Mouse (Mus musculus) MEL (cell line): Measurements from ENCODE around the gene Efna4. TPM values are rescaled to one million over a fixed set of nuclear protein-coding genes. Genes with fewer than 3 reads are reported as not detected.

Source experiments
- DNase-seq: peaks from one replicate; pipeline ENCODE4 v3.0.0; 2011; ENCODE audit warnings: low read depth, low spot score
- H3K27ac ChIP-seq: 2 replicates; pipeline ENCODE4 v1.5.1; 2012; ENCODE audit warnings: low read depth, mild to moderate bottlenecking, control low read depth, low read length, moderate library complexity; ENCODE audit not compliant: control insufficient read depth
- H3K27me3 ChIP-seq, 2 experiments: fragments of 150-350 bp in 1 of 2; sonication (generic) in 1 of 2; 2 replicates each; pipeline ENCODE4 v1.6.1; 2012; ENCODE audit warnings: low read length in 2 of 2, mild to moderate bottlenecking in 2 of 2, improper control_type of control experiment in 1 of 2, moderate library complexity in 1 of 2; ENCODE audit not compliant: insufficient read depth in 2 of 2, control insufficient read depth in 1 of 2
- H3K36me3 ChIP-seq, 2 experiments: 2 replicates each; pipeline ENCODE4 v1.6.1; 2012 to 2014; ENCODE audit warnings: low read length in 2 of 2, improper control_type of control experiment in 1 of 2, inconsistent platforms in 1 of 2, mild to moderate bottlenecking in 1 of 2; ENCODE audit not compliant: insufficient read depth in 2 of 2, control insufficient read depth in 1 of 2
- H3K4me1 ChIP-seq, 2 experiments: fragments of 150-350 bp in 1 of 2; sonication (generic) in 1 of 2; 2 replicates each; pipeline ENCODE4 v1.6.1; 2012; ENCODE audit warnings: low read length in 2 of 2, improper control_type of control experiment in 1 of 2, mild to moderate bottlenecking in 1 of 2; ENCODE audit not compliant: insufficient read depth in 2 of 2, control insufficient read depth in 1 of 2
- H3K4me3 ChIP-seq, 2 experiments: fragments of 150-350 bp in 1 of 2; sonication (generic) in 1 of 2; 2 replicates each; pipeline ENCODE4 v1.5.1; 2012; ENCODE audit warnings: low read depth in 2 of 2, low read length in 2 of 2, mild to moderate bottlenecking in 2 of 2, moderate library complexity in 2 of 2, control low read depth in 1 of 2, improper control_type of control experiment in 1 of 2; ENCODE audit not compliant: control insufficient read depth in 1 of 2, insufficient read depth in 1 of 2
- H3K79me2 ChIP-seq: 2 replicates; pipeline ENCODE4 v1.6.1; 2012; ENCODE audit warnings: mild to moderate bottlenecking, low read length, moderate library complexity; ENCODE audit not compliant: control insufficient read depth, poor library complexity, insufficient read depth
- H3K9ac ChIP-seq: 2 replicates; pipeline ENCODE4 v1.6.1; 2012; ENCODE audit warnings: low read depth, mild to moderate bottlenecking, control low read depth, low read length, moderate library complexity; ENCODE audit not compliant: control insufficient read depth, poor library complexity, severe bottlenecking
- H3K9me3 ChIP-seq: fragments of 150-350 bp; sonication (generic); replicated peaks from 2 replicates; pipeline ENCODE4 v1.6.1; 2012; ENCODE audit warnings: mild to moderate bottlenecking, low read length, improper control_type of control experiment, moderate library complexity; ENCODE audit not compliant: insufficient read depth
- BHLHE40 ChIP-seq: IDR thresholded peaks from 2 replicates; pipeline ENCODE4 v1.6.1; 2012; ENCODE audit warnings: low read depth, mild to moderate bottlenecking, inconsistent platforms, low read length, improper control_type of control experiment, borderline replicate concordance
- CTCF ChIP-seq, 3 experiments: IDR thresholded peaks in 2 of 3; conservative IDR thresholded peaks in 1 of 3; 2 replicates each; pipeline ENCODE4 v1.5.1; 2011 to 2012; ENCODE audit warnings: low read length in 3 of 3, low read depth in 2 of 3, mild to moderate bottlenecking in 2 of 3, improper control_type of control experiment in 1 of 3, inconsistent platforms in 1 of 3, mixed read lengths in 1 of 3, moderate library complexity in 1 of 3; ENCODE audit not compliant: control insufficient read depth in 1 of 3, insufficient read depth in 1 of 3, poor library complexity in 1 of 3, severe bottlenecking in 1 of 3
- E2F4 ChIP-seq: IDR thresholded peaks from 2 replicates; pipeline ENCODE4 v1.6.1; 2011; ENCODE audit warnings: low read depth, low read length, improper control_type of control experiment, borderline replicate concordance
- ELF1 ChIP-seq: IDR thresholded peaks from 2 replicates; pipeline ENCODE4 v1.6.1; 2014; ENCODE audit warnings: low read depth, mild to moderate bottlenecking, inconsistent platforms, low read length, improper control_type of control experiment, moderate library complexity
- ETS1 ChIP-seq: IDR thresholded peaks from 2 replicates; pipeline ENCODE4 v1.6.1; 2012; ENCODE audit warnings: low read depth, mild to moderate bottlenecking, inconsistent platforms, low read length, improper control_type of control experiment, moderate library complexity
- GATA1 ChIP-seq: IDR thresholded peaks from 2 replicates; pipeline ENCODE4 v1.6.1; 2011; ENCODE audit warnings: low read depth, low read length, improper control_type of control experiment
- JUND ChIP-seq: IDR thresholded peaks from 2 replicates; pipeline ENCODE4 v1.6.1; 2011; ENCODE audit warnings: low read depth, mild to moderate bottlenecking, improper control_type of control experiment, low read length
- KAT2A ChIP-seq: conservative IDR thresholded peaks from 2 replicates; pipeline ENCODE4 v1.6.1; 2012; ENCODE audit warnings: low read depth, low read length, improper control_type of control experiment, inconsistent platforms
- MAX ChIP-seq: IDR thresholded peaks from 2 replicates; pipeline ENCODE4 v1.6.1; 2011; ENCODE audit warnings: low read length, improper control_type of control experiment
- MEF2A ChIP-seq: IDR thresholded peaks from 2 replicates; pipeline ENCODE4 v1.6.1; 2014; ENCODE audit warnings: low read depth, mild to moderate bottlenecking, inconsistent platforms, low read length, improper control_type of control experiment; ENCODE audit not compliant: poor library complexity, insufficient replicate concordance, severe bottlenecking; ENCODE audit errors: extremely low read depth
- MXI1 ChIP-seq: IDR thresholded peaks from 2 replicates; pipeline ENCODE4 v1.6.1; 2011; ENCODE audit warnings: mild to moderate bottlenecking, low read depth, low read length, improper control_type of control experiment
- MYC ChIP-seq: IDR thresholded peaks from 2 replicates; pipeline ENCODE4 v1.6.1; 2011; ENCODE audit warnings: low read depth, mild to moderate bottlenecking, low read length, improper control_type of control experiment, moderate library complexity
- RAD21 ChIP-seq: IDR thresholded peaks from 2 replicates; pipeline ENCODE4 v1.6.1; 2011; ENCODE audit warnings: mild to moderate bottlenecking, low read depth, low read length, improper control_type of control experiment
- RCOR1 ChIP-seq: IDR thresholded peaks from 2 replicates; pipeline ENCODE4 v1.6.1; 2012; ENCODE audit warnings: low read depth, mild to moderate bottlenecking, inconsistent platforms, low read length, improper control_type of control experiment
- SMC3 ChIP-seq: IDR thresholded peaks from 2 replicates; pipeline ENCODE4 v1.6.1; 2011; ENCODE audit warnings: low read depth, low read length, improper control_type of control experiment
- TBP ChIP-seq: IDR thresholded peaks from 2 replicates; pipeline ENCODE4 v1.8.0; 2011; ENCODE audit warnings: low read depth, low read length, improper control_type of control experiment
- TCF12 ChIP-seq: IDR thresholded peaks from 2 replicates; pipeline ENCODE4 v1.6.1; 2014; ENCODE audit warnings: low read depth, mild to moderate bottlenecking, inconsistent platforms, low read length, improper control_type of control experiment, moderate library complexity
- USF1 ChIP-seq: IDR thresholded peaks from 2 replicates; pipeline ENCODE4 v1.6.1; 2014; ENCODE audit warnings: low read depth, mild to moderate bottlenecking, inconsistent platforms, low read length, improper control_type of control experiment, moderate library complexity
- USF2 ChIP-seq, 2 experiments: IDR thresholded peaks; 2 replicates each; pipeline ENCODE4 v1.6.1; 2011 to 2012; ENCODE audit warnings: improper control_type of control experiment in 2 of 2, low read length in 2 of 2, borderline replicate concordance in 1 of 2, inconsistent platforms in 1 of 2, low read depth in 1 of 2, mild to moderate bottlenecking in 1 of 2; ENCODE audit not compliant: insufficient read depth in 1 of 2
- ZKSCAN1 ChIP-seq: IDR thresholded peaks from 2 replicates; pipeline ENCODE4 v1.6.1; 2012; ENCODE audit warnings: low read depth, mild to moderate bottlenecking, inconsistent platforms, low read length, improper control_type of control experiment, moderate library complexity
- ZMIZ1 ChIP-seq: IDR thresholded peaks from 2 replicates; pipeline ENCODE4 v1.6.1; 2012; ENCODE audit warnings: low read depth, mild to moderate bottlenecking, inconsistent platforms, low read length, improper control_type of control experiment, moderate library complexity
- ZNF384 ChIP-seq: IDR thresholded peaks from 2 replicates; pipeline ENCODE4 v1.6.1; 2012; ENCODE audit warnings: low read depth, mild to moderate bottlenecking, inconsistent platforms, low read length, improper control_type of control experiment
- polyA plus RNA-seq, 2 experiments: library from polyadenylated mRNA; stranded (reverse) in 1 of 2; unstranded in 1 of 2; fragments of >175 nt in 1 of 2; fragments of >200 nt in 1 of 2; gene quantifications; 2 replicates each; pipeline versions ENCODE4 v1.2.1 to v1.2.4; 2012; ENCODE audit warnings: low replicate concordance in 2 of 2, low read depth in 1 of 2; ENCODE audit not compliant: insufficient read length in 2 of 2, insufficient read depth in 1 of 2, missing spikeins in 1 of 2
- total RNA-seq: library from RNA; depleted of rRNA; stranded (reverse); fragments of 300-350 nt; gene quantifications from 2 replicates; pipeline ENCODE4 v1.2.3, GENCODE M21; 2012

The Efna4 gene
- total and polyA plus RNA-seq, 3 experiments, result 1.9 to 4.5 TPM; not detected in 1

DNA sequence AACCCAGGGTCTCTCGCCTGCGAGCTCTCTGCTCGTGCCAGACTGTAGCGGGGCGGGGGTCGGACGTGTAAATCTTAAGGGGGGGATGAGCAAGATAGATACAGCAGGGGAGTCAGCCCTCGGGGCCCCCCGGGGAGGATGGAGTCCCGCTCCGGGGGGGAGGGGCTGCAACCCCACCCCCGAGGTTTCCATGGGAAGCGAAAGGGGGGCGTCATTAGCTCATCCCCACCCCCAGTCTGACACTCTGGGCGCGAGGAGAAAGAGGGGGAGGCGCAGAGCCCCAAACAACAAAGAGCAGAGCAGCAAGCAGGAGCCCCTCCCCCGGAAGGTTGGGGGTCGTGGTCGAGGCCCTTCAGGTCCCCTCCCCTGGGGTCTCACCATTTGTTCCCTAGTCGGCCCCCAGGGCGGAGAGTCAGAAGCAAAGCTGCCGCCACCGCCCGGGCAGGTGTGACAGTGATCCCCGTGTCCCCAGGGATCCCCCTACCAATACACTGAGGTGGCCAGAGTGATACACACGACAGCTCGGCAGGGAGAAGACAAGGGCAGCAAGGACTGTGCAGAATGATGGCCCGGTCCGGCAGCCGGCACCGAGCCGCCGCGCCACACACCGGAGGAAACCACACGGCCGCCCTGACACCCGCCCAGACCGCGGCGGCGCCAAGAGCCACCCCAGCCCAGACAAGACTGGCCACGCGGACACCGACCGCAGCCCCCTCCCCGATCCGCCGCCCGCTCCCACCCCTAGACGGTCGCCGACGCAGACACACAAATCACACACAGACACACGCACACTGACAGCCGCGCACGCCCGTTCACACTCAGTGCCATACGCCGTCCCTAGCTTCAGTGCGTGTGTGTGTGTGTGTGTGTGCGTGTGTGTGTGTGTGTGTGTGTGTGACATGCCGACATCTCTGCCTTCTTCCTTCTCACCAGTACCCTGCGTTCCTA lies 16.4 kb downstream of the Efna4 start:
- Histone ChIP-seq H3K4me3 (peak overlapping the region; percentile 59 to 74; a peak in 3 of 4 replicates), H3K4me1 (peaks cover 7 to 8% of the 10 kb centered on the region in 2 experiments), H3K27me3 (peaks cover 15 to 21% of the 10 kb centered on the region in 2 experiments)
- TF ChIP-seq MXI1 (no peak; the same call in none of the 2 replicates), KAT2A (no peak)
- TF ChIP-seq, all 39 proteins: peak for 0
- no peak overlapping the region for H3K27ac ChIP-seq
- DNase-seq, result peak; percentile 36
- H3K79me2 ChIP-seq, result no peaks in the 10 kb centered on the region
- H3K36me3 ChIP-seq, result no peaks in the 10 kb centered on the region
- no peak overlapping the region for H3K9ac ChIP-seq
- no peaks in the 10 kb centered on the region for H3K9me3 ChIP-seq

DNA sequence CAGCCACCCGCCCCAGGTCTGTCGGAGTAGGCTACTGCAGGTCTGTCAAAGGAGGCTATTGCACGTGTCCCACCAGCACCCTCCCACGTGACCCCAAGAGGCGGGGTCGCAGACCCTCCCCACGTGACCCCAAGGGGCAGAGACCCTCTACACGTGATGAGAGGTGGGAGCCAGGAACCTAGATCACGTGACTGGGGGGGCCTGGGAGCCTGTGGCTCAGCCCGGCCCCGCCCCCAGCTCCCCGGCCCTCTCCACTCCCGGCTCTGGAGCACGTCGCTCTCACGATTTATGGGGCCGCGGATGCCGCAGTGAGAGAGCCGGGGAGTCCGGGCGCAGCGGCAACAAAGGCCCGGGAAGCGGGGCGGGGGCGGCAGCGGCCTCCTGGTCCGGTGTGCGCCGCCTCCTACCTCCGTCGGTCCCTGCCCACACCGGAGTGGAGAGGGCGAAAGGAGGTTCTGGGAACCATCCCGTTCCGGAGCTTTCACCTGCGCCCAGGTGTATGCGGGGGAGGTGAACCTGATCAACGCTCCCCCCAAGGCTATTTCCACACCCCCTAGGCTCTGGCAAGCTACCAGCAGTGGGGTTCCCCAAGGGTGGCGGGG lies 17.1 kb downstream of the Efna4 start:
- H3K4me1 ChIP-seq, result peaks cover 4 to 8% of the 10 kb centered on the region in 2 experiments
- no peak overlapping the region for H3K27ac ChIP-seq
- H3K27me3 ChIP-seq, result peaks cover 13 to 21% of the 10 kb centered on the region in 2 experiments
- no peak overlapping the region for H3K9ac ChIP-seq
- no peaks in the 10 kb centered on the region for H3K36me3 ChIP-seq
- H3K4me3 ChIP-seq, result no peak overlapping the region
- DNase-seq, result no peak
- H3K79me2 ChIP-seq, result no peaks in the 10 kb centered on the region
- no peaks in the 10 kb centered on the region for H3K9me3 ChIP-seq
- TF ChIP-seq BHLHE40, result peak; percentile 25; the same call in 1 of the 2 replicates
- 0 out of 2 replicates have a peak, but pooled peaks have one; percentile 30 for TF ChIP-seq MAX
- TF ChIP-seq TBP, result no peak
- peak; percentile 71 for TF ChIP-seq USF1

DNA sequence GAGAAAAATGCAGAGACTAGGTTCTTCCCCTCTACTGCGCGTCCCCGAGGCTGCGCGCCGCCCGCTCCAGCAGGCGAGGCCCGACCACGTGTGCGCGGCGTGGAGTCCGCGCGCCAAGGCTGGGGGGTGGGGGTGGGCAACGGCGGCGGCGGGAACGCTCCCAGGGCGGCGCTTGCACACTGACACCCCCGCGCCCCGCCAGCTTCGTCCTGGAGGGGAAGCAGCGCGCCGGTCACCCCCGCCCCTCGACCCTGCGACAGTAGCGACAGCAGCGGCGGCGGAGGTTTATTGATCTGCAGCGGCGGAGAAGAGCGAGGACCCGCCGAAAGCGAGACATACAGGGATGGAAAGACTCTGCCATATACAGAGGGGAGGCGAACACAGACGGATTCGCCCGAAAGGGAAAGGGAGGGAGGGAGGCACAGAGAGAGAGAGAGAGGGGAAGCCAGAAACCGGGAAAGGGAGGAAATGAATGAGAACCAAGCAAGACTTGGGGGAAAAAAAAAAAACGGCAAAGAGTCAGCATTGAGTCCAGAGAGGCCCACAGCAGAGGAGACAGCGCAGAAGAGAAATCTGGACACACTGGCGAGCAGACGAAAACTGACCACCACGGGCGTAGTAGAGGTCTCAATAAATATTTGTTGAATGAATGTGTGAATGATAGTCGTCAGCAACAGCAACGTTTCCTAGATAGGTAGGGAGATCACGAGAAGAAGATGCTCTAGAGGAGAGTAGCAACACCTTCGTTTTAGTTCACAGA lies 18.1 kb downstream of the Efna4 start:
- no peaks in the 10 kb centered on the region for H3K79me2 ChIP-seq
- H3K9ac ChIP-seq, result no peak overlapping the region
- no peaks in the 10 kb centered on the region for H3K9me3 ChIP-seq
- DNase-seq, result no peak
- no peak overlapping the region for H3K4me3 ChIP-seq
- H3K27me3 ChIP-seq, result peaks cover 10 to 21% of the 10 kb centered on the region in 2 experiments
- no peak overlapping the region for H3K27ac ChIP-seq
- H3K36me3 ChIP-seq, result no peaks in the 10 kb centered on the region
- peaks cover 4 to 8% of the 10 kb centered on the region in 2 experiments for H3K4me1 ChIP-seq
- TF ChIP-seq USF2 (IDR thresholded peaks at IDR 0.05; ENCODE audit: borderline replicate concordance in 1 of 2, insufficient read depth in 1 of 2, low read depth in 1 of 2, low read length in 2 of 2) (no peak), ZNF384 (no peak), GATA1 (no peak), MYC (no peak), ELF1 (no peak), SMC3 (no peak), MEF2A (no peak), RCOR1 (no peak), RAD21 (no peak), ZKSCAN1 (no peak), ZMIZ1 (no peak), ETS1 (no peak), E2F4 (no peak), TCF12 (no peak), JUND (no peak), CTCF (IDR thresholded peaks at IDR 0.05 in 2 of 3, conservative IDR thresholded peaks at IDR 0.05 in 1 of 3; ENCODE audit: control insufficient read depth in 1 of 3, insufficient read depth in 1 of 3, low read depth in 2 of 3, low read length in 3 of 3, poor library complexity in 1 of 3, severe bottlenecking in 1 of 3) (no peak)
